Mouse (Mus musculus) urinary bladder, postnatal 10 days (tissue): Measurements from ENCODE around the gene Tle2.

Experiments used
- DNase-seq: peaks from one replicate; pipeline ENCODE4 v3.0.0; 2022; ENCODE audit warnings: low spot score

The Tle2 gene

DNA sequence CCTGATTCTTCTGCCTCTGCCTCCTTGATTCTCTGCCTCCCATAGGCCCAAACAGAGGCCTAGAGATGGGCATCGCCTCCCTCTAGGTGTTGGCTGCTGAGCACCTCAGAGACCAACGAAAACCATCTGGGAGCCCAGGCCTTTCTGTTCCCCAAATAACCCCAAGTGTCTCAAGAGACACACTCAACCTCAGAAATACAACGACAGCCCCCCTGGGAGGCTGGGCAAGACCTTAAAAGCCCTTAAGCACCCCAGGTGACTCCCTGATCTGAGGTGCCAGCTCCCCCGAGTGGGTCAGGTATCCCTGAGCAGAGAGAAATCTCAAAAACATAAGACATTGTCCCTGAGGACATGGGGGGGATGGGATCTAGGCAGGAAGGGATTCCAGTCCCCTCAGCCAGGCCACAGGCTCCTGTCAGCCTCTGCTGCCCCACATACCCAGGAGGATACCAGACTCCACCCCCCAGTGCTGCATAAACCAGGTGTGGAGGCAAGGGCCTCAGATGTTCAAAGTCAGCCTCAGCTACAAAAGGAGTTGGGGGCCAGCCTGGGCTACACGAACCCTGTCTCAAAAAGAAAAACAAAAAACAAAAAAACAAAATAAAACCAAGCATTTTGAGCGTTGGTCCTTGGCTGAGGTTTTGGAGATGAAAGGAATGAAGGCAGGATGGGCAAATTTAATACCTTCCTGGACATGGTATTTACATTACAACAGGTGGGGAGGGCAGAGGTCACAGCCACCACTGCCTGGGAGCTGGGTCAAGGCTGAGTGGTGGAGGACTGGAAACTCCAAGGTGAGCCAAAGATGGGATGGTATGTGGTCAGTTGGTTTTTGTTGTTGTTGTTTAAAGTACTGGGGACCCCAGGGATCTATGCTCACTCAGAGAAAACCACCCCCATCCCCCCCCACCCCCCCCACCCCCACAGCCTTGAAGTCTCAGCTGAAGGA, 20.3 kb upstream of the Tle2 start:
- no peak for DNase-seq

DNA sequence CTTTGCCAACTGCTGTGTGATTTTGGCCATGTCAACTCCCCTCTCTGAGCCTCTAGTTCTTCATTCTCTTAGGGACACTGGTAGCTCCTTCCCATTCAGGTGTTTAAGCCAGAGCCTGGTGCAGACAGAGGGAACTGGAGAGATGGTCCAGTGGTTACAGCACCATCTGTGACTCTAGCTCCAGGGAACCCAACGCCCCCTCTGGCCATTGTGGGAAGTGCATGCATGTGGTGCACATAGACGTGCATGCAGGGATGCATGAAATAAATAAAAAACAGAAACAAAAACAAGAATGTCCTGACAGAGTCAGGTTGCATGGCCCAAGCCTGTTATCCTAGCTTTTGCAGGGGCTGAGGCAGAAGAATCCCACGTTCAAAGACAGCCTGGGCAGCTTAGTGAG, 18.1 kb upstream of the Tle2 start:
- DNase-seq: no peak

DNA sequence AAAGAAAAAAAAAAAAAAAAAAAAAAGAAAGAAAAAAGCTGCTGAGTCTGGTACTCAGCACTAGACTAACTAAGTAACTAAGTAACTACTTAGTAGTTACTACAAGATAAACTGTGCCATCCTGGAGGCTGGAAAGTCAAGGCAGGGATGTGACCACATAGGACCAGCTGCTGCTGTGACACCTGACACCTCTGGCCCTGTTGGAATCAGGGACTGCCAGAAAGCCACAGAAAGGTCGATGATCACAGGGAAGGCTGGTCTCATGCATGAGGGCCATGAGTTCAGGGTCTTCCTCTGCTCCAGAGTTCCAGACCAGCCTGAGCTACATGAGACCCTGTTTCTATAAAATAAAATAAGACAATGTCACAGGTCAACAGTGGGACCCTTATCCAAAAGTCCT, 16.9 kb upstream of the Tle2 start:
- no peak for DNase-seq

DNA sequence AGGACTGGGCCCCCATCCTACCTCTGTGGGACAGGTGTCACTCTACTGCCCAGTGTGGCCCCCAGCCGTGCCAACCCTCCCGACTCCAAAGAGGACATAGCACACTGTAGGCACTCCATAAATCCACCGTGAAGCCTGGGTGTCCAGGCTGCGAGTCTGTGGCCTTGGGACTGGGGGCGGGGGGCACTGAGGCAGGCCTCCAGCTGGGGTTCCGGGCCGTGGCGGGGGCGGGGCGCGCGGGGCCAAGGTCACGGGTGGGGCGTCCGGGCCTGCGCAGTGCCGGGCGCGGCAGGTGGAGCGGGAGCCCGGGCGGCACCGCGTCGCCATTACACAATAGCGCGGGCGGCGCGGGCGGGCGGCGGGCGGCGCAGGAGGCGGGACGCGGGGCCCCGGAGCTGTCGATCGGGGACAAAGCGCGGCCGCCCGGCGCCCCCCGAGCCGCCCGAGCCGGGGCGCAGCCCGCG, 15.2 kb upstream of the Tle2 start, which contains the start of gene Aes:
Gene Aes, plus strand, starts transcription at position 326 of the 464 bp plus-strand sequence.
- no peak for DNase-seq

DNA sequence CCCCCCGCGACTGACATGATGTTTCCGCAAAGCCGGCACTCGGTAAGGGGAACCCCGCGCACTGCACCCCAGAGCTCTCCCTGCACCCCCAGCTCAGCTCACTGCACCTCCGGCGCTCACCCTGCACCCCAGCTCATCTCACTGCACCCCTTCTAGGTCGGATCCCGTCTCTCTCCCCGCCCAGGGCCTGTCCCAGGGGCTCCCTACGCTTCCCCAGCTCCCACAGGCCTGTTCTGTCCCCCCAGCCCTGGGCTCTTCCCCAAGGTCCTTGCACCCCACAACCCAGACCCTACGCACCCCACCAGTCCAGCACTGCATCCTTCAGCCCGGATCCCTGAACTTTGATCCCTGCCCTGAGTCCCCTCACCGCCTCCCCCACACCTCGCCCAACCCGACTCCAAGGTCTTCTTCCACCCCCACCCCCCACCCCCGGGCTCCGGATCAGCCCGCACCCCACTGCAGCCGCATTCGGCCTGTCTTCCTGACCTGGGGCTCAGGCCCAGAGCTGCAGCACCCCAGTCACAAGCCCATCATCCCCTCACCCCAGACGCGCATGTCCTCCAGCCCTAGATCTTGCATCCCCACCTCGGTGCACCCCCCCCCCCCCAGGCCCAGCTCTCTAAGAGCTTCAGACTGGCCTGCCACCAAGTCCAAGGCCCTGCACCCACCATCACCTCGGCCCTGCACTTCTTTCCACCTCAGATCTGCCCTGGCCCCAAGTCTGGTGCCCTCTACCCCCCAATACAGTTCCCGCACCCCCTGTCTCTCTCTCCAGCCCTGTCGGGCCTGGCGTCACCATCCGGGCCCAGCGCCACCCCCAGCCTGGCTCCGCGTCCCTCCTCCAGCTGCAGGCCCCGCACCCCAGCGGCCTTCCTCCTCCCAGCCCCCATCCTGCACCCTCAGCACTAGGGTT, 14.5 kb upstream of the Tle2 start:
- no peak for DNase-seq

DNA sequence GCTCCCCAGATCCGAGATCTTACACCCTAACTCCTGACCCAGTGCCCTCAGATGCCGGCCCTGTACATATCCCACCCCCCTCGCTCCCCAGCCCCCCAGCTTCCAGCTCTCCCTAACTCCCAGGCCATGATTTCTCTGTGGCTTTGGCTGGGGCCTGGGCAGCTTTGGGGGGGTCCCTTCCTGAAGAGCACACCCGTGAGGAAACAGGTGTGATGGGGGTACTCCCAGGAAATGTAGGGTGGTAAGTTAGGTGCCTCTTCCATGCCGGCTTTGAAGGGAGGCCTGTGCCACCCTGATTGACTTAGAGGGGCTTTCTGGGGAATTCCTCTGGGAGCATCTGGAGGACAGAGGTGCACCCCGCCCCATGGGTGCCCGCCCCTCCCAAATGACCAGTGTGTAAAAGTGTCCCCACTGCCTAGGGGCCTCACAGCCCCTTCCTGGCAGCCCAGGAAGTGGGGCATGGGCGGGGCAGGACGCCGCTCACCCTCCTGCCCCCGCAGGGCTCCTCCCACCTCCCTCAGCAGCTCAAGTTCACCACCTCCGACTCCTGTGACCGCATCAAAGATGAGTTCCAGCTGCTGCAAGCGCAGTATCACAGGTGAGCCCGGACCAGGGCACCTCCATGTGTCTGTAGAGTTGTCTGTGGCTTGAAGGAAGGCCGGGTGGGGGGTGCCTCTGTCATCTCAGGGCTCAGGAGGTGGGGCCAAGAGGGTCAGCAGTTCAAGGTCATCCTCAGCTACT, 13.5 kb upstream of the Tle2 start:
- DNase-seq: no peak

DNA sequence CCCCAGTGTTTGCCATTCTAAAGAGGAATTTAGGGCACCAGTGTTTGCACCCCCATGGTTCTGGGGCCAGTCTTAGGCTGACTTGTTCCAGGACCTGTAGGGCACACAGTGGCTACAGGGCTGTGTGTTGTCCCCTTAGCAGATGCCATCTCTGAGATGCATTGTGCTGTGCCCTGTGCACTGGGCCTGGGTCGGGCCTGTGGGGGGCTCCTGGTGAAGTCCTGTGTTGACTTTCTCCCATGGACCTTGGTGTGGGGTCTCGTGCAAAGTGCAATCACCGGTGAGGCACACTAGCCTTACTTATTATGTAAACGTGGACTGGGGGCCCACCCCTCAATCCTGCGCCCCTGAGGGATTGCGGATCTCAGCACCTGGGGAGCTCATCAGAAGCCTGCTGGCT, 11.9 kb upstream of the Tle2 start:
- no peak for DNase-seq

DNA sequence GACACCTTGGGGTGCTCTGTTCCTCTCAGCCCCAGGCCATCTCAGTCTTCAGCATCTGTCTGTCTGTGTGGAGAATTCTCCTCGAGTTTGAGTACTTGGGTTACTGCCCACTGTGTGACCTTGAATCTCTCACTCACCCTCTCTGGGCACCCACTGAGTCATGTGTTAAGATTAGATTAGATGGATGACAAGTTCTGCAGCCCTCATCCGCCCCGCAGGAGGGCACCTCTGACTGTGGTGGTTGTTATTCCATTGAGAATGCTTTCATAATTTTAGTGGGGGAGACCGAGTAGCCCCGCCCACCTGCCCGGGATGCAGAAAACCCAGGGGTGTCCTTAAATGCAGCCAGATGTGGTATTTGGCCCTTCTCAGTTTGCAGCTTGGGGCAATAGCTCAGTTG, 10.9 kb upstream of the Tle2 start:
- DNase-seq: no peak

DNA sequence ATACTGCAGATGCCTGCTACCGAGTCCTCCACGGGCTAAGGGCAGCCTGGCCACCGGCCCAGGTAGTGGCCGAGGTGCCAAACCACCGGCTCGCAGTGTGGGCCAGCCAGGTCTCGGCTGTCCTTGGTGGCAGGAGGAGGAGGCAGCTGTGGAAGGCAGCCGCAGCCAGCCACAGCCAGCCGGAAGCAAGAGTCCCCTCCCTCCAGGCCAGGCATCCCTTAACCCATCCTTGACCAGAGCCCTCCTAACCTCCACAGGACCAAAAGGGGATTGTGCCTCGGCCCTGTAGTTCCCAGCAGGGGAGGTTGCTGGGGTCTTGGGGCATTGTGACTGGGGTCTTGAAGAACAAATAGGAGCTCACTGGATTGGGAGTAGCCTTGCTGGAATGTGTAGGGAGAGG, 10.1 kb upstream of the Tle2 start:
- DNase-seq: no peak

DNA sequence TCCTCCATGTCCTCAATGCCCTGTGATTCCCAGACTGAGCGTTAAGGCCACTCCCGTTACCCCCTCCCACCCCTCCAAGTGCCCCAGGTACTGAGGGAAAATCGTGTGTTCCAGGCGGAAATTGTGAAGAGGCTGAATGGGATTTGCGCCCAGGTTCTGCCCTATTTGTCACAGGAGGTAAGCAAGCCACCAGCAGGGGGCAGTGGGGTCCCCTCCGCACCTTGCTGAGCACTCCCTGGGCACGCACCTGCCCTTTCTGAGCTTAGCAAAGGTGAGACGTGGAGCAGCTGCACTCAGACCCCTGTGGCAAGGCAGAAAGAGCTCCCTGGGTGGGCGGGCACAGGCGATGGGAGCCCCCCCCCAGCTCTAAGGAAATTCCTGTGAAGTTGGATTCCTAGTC, 9.6 kb upstream of the Tle2 start:
- no peak for DNase-seq

DNA sequence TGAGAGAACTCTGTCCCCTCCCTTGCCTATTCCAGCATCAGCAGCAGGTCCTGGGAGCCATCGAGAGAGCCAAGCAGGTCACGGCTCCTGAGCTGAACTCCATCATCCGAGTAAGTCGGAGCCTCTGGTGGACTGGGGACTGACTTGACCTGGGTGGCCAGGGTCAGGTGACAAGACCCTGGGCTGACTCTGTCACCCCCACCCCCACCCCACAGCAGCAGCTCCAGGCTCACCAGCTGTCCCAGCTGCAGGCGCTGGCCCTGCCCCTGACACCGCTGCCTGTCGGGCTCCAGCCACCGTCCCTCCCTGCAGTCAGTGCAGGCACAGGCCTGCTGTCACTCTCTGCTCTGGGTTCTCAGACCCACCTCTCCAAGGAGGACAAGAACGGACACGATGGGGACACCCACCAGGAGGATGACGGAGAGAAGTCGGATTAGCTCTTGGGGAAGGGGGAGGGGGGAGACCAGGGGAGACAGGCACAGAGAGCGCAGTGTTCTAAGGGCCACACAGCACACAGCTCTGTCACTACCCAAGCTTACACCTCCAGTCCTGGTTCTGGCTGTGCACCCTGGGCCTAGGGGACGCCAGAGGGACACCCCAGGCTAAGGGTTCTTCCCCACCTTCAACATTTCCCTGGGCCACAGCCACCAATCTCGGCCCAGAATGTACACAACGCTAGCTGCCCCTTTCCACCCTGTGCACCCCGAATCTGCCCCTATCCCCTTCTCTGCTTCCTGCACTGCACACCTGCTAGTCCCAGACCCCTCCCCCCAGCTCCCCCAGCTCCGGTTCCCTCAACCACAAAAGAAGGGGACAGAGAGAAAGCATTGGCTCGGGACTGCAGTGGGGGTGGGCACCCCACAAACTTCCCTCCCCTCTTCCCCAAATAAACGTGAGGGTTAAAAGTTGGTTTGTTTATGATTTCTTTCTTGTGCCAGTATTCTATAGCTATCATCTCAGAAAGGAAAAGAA, 8.8 kb upstream of the Tle2 start:
- DNase-seq: no peak

DNA sequence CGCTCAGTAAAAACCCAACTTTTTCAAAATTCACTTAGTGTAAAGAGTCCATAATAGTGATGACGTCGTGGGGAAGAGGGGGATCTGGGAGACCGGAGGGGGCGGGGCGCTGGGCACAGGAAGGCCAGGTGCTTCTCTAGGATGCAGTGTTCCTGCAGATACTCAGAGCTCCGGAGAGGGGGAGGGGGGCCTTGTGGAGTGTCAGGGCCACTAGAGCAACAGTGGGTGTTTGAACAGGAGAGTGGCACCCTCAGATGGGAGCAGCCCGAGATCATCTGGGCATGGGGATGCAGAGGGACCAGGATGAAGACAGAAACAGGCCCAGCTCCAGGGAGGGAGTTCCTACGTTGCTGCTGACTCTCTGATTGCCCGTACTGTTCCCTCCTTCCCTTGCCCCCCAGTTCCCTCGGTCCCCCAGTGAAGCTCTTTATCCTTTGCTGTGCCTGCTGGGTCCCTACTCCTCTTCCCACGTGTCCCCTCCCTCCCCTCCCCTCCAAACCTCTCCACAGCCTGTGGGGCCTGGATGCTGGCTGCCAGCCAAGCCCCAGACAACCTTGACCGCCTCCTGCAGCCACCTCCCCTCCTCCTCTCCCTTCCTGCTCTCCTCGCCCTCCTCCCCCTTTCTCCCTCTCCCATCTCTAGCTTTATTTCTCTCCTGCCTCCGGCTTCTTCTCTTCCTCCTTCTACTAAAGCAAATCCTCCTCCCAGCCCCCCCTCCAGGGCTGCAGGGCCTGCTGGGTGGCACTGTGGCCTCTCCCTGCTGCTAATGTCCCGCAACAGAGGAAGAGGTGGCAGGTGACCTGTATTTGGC, 5.8 kb upstream of the Tle2 start:
- no peak for DNase-seq

DNA sequence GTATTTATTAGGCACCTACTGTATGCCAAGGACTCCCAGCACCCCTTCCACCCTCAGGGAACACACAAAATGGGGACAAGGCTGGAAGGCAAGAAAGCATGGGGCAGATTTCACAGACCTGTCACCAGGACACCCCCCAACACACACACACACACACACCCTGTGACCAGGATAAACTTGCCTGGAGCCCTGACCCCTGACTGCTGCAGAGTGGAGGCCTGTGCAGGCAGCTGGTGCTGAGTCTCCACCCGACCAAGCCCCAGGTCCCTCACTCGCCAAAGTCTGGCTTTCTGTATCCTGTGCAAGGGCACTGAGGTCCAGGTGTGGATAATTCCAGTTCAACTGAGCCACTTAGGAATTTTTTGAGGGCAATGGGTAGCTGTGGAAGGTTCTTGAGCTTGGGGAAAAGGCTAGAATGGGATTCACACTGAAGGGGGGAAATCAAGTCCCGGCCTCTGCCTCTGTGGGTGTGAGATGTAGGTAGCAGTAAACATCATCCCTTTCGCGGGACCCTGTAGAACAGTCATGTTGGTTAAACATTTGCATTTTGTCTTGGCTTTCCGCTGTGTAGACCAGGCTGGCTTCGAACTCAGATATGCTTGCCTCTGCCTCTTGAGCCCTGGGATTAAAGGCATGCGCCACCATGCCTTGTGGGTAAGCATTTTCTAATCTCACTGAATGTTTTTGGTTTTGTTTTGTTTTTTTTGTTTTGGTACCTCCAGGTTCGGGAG, 4.7 kb upstream of the Tle2 start:
- DNase-seq: no peak

DNA sequence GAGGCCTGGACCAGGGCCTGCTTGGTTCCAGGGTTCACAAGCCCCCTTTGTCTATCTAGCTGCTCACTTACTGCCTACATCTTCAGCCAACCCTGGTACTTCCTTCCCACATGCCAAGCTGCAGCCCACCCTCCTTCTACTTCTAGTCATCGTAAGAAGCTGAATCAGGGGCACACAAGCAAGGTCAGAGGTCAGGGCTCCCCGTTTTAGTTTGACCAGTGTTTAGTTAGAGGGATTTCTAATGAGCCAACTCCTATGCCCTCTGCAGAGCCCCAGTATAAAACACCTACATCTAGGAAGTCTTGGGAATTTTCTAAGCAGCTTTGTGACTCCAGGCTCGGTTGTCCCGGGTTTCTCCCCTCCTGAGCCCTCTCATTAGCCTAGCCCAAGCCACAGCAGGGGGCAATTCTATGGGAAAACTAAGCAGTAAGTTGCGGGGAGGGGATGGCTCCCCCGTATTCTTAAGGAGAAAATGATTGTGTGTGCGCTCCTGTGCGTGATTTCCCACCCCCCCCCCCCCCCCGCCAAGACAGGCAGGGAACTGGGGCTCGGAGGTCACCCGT, 4.0 kb upstream of the Tle2 start:
- DNase-seq: no peak

DNA sequence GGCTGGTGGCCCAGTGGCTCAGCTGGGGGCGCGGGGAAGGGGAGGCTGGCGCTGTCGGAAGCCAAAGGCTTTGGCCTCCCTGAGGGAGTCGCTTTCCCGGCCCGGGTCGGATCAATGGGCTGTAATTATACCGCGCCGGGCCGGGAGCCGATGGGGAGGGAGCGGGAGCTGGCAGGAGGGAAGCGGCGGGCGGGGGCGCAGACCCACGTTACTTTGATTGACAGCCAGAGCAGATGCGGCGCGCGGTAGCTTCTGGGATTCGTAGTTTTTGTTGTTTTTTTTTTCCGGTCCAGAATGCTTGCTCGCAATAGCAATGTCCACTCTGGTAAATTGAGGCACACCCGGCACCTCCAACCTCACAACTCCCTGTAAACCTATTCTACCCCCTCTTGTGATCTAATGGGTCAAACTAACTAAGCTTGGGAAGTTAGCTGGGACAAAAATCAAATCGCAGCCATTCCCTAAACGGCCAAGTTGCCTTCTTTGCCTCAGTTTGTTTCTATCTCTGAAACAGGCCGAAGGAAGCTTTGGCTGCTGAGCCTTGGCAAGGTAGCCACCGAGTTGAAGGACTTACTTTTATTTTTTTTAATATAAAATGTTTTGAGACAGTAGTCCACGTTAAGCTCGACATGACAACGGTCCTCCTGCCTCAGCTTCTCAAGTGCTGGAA, 3.4 kb upstream of the Tle2 start:
- DNase-seq: peak; percentile 73

DNA sequence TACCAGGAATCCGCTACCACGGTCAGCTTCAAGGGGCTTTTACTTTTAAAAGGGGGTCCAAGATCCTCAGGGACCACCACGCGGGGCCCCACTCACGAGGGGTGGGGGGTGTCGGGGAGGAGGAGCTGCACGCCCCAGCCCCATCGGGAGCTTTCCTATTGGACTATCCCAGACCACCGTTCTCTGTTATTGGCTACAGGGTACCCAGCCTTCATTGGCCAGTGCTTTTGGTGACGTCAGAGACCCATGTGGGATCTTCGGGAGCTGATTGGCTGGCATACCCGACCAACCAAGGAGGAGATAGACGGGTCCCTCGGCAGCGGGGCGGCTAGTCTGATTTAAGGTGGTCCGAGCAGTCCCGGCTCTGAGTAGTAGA, 2.9 kb upstream of the Tle2 start:
- DNase-seq: peak; percentile 96

DNA sequence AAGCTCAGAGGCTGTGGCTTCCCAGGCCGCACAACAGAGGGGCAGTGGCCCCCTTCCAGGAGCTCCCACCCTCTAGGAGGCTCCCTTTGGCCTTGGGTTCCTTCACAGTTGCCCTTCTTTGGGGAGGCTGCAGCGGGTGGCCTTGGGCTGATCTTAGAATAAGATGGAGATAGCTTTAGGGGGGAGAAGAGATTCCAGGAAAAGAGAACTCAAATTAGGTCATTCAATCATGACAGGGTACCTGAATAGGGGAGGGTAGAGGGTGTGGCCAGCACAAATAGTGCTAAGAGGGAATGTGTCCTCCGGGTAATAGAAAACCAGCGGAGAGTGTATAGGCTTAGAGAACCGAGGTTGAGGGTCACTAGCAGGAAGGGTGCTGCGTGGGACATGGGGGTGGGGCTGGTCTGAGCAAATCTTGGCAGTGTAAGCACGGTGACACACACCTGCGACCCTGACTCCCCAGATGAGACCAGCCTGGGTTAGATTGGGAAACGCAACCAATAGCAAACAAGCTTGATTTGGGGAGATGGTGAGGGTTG, 2.2 kb upstream of the Tle2 start:
- no peak for DNase-seq

DNA sequence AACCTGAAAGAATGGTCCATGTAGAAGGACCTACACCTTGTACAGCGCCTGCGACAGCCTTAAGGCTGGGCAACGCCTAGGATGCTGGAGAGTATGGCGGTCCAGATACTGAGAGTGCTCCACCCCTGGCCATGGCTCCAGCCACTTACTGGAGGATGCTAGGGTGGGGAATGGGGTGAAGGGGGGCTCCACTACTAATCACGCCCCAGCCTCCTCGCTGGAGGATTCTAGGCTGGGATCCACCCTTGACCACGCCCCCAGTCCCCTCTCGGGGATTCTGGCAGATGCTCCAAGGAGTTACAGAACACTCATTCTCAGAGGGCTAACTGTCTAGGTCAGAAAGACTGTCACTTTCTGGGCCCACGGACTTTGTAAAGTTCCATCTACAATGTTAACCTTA, 1.4 kb upstream of the Tle2 start:
- no peak for DNase-seq
